Mouse (Mus musculus) kidney, postnatal 14 days (tissue): ENCODE results near the gene Vamp9.

ENCODE experiments used
- DNase-seq: peaks from one replicate; pipeline ENCODE4 v3.0.0; 2022; ENCODE audit warnings: mixed read lengths

Vamp9 gene

GRCm38 (mm10) chr5:99906181-99906956 lies at the start of gene Vamp9:
Vamp9 (plus strand) TSS chr5:99906254.
- peak; percentile 97 for DNase-seq

DNA sequence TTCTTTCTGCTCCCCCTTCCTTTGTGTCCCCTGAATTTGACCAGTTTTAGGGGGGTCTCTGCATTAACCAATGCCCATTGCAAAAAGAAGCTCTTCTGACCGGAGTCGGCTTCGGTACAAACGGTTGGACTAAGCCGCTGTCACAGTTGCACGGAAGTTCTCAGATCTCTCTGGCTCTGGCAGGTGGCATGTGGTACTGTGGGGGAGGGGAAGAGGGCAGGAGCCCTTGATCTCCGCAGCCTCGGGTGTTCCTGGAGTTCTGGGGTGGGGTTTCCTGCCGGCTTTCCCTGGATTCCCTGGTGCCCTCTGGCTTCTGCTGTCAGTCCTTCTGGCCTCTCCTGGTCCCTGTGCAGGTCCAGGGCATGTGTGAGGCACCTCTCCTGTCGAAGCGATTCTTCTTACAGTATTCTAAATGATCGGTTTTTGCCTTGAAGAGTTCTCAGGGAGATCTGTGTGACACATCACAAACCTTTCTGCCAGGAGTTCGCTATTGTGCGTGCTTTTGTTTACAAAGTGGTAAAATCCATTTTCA lies 48.9 kb upstream of the Vamp9 start:
- DNase-seq: no peak

- DNase-seq: no peak
Measured at GRCm38 (mm10) chr5:99859637-99860433, 46.2 kb upstream of the Vamp9 start.

DNA sequence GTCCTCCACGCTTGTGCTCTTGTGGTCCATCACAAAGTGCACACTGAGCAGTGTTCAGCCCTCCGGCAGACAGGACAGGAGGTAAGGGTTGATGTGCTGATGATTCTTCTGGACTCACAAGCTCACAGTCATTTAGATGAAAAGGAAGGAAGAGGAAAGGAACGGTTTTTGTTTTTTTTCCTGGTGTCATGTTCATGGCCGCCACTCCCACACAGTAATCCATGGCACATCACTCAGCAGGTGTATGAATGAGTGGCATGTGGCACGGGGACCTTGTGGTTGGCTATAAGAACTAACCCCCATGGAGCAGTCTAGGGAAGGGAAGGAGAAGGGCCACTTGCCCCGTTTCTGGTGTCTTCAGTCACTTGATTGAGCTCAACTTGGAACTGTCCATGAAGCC lies 44.2 kb upstream of the Vamp9 start:
- DNase-seq: no peak

DNA sequence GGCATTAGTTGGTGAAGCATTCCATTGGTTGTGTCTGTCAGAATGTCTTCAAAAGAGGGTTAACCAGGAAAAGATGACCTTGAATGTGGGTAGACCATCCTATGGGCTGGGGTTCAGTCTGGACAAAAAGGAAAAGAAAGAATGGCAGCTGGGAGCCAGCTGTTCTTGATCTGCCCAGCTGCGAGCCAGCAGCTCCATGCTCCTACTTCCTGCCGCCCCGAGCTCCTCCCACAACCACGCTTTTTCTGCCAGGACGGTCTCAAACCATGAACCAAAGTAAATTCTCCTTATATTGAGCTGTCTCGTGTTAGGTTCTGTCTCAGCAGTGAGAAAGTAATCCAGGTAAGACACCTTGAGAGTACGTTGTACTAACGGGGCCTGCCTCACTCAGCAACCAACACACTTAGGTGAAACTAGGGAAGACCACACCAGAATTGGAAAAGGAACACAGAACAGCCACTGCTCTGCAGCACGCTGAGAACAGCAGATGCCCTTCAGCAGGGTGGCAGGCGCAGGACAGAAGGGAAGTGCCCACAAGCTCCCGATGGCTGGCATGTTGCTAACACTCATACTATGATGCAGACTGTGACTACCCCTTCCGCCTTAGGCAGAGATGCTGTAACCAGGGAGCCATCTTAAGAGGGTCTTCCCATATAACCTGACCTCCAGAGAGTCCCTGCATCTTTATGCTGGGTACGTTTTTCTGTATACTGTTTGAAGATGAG lies 42.2 kb upstream of the Vamp9 start:
- DNase-seq: peak; percentile 8

DNA sequence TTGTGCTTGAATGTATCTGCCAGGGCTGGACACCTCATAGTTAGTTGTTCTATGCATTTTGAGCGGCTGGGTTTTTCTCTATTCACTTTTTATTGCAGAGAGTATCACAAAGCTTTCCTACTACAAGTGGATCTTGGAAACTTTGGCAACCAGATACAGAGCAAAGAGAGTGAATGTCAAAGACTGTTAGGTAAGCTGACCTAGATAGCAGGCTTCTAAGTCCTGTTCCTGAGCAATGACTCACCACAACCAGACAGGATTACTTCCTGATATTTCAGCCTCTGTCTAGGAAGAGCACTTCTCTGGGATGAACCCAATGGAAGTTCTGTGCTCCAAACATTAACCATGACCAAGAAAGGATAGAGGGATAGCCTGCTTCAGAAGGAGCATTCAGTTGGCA lies 40.3 kb upstream of the Vamp9 start:
- no peak for DNase-seq

DNA sequence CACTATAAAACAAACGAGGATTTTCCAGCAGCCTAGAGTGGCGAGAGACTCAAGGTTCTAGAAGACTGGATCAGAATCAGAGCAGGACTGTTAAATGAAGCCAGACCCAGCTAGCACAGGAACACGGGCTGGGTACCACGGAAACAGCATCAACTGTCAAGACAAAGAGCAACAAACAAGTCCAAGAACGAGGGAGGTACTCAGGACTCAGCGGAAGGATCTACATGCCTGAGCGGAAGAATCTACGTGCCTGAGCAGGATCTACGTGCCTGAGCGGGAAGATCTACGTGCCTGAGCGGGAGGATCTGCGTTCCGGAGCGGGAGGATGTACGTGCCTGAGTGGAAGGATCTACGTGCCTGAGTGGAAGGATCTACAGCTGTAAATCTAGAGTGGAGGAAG lies 37.8 kb upstream of the Vamp9 start:
- no peak for DNase-seq

GRCm38 (mm10) chr5:99868923-99869322 lies 37.1 kb upstream of the Vamp9 start:
- no peak for DNase-seq

- DNase-seq: no peak
Measured at GRCm38 (mm10) chr5:99877565-99877964, 28.5 kb upstream of the Vamp9 start.

GRCm38 (mm10) chr5:99882441-99882840 lies 23.6 kb upstream of the Vamp9 start:
- DNase-seq: no peak

DNA sequence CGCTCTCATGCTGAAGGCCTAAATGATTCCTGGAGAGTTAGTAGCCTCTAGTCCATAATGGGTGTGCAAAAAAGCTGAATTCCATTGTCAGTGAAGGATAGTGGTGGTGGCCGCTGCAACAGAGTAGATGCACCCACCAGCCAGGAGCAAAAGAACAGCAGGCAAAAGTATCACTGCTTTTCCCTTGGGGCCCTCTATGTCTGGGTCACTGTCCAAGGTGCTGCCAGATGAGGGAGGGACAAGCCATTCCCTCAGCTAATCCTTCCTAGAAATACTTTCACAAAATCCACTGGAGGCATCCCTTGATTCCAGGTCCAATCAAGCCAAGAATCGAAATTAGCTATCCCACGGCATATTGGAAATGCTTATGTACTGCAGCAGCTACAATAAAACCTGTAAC lies 22.0 kb upstream of the Vamp9 start:
- DNase-seq: no peak

- no peak for DNase-seq
Measured at GRCm38 (mm10) chr5:99887133-99887532, 18.9 kb upstream of the Vamp9 start.

- peak; percentile 62 for DNase-seq
Measured at GRCm38 (mm10) chr5:99891516-99892441, 14.3 kb upstream of the Vamp9 start.

- peak; percentile 68 for DNase-seq
Measured at GRCm38 (mm10) chr5:99900041-99900440, 6.0 kb upstream of the Vamp9 start.

GRCm38 (mm10) chr5:99905731-99906130 lies 323 bp upstream of the Vamp9 start:
- DNase-seq: no peak

GRCm38 (mm10) chr5:99915494-99915893 lies 9.4 kb downstream of the Vamp9 start:
- no peak for DNase-seq

- no peak for DNase-seq
Measured at GRCm38 (mm10) chr5:99922033-99922432, 16.0 kb downstream of the Vamp9 start.

DNA sequence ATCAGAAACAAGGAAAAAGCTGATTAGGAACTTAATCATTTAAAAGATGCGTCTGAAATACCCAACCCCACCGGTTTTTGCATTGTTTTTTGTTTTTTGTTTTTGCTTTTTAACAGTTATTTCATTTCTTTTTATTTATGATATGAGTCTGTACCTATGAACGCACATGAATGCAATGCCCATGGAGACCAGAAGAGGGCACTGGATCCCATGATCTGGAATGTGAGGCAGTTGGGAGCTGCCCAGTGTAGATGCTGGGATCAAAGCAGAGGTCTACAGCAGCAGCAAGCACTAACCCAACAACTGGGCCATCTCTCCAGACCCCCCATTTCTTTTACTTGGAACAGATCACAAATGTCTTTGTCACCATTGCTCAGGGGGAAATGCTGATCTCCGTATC lies 21.9 kb downstream of the Vamp9 start:
- DNase-seq: peak; percentile 55

DNA sequence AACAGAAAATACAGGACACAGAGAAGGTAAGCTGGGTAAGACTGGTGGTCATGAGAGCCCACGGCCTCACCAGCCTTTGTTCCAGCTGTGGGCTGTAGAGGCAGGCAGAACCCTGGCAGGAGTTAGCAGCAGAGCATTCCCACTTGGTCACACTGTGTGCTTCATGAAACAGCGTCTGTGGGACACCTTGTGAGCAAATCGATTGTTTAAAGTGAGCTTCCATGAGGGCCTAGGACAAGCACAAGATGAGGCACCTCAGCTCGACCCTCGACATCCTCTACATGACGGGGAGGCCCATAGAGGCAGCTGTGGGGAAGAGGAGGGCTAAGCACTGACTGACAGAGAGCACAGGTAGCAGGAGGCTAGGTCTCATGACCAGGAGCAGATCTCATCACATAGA lies 25.9 kb downstream of the Vamp9 start:
- no peak for DNase-seq

DNA sequence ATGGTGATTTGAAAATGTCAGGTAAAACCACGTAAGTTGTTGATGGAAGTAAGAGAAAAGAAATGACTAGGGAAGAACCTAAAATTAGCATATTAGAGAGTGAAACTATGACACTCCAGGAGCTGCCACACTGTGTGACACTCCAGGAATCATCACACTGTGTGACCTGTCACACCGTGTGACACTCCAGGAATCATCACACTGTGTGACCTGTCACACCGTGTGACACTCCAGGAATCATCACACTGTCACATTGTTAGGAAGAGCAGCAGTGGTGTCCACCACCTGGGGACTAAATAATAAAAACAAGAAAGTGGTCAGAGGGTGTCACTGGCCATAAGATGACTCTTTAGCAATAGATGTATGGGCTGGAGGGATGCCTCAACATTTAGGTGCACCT lies 33.4 kb downstream of the Vamp9 start:
- DNase-seq: no peak

DNA sequence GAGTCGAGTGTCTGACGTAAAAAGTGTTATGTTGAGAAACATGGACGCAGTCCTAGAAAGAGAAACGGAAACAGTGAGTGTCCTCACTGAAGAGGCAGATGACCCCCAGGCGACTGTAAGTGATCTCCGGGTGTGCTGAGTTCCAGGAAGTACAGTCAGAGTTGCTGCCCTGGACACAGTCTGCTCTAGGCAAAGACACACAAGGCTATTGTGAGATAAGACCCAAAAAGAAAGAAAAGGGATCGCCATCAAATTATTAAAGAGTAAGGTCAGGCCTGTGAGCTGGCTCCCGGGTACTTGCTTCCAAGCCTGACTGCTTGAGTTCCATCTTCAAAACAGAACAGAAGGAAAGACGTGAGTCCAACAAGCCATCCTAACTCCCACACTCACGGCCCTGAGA lies 35.2 kb downstream of the Vamp9 start:
- DNase-seq: no peak
